Mouse (Mus musculus): ENCODE data around the gene Tsks.
A peak's percentile ranks its signal among the peaks of the same experiment; 100 is the strongest.

Tsks gene

GRCm38 (mm10) chr7:44951960-44952359 lies 9.0 kb downstream of the Tsks start:
- DNase-seq (ENCODE audit: low spot score in 2 of 2): no peak

GRCm38 (mm10) chr7:44952611-44953306 lies 9.8 kb downstream of the Tsks start:
- DNase-seq (ENCODE audit: low spot score in 2 of 2): peak; percentile 78 to 83

GRCm38 (mm10) chr7:44953561-44953960 lies 10.6 kb downstream of the Tsks start:
- DNase-seq (ENCODE audit: low spot score in 2 of 2): no peak

- no peak for DNase-seq (ENCODE audit: low spot score in 2 of 2)
Observed at GRCm38 (mm10) chr7:44954091-44954885, 11.3 kb downstream of the Tsks start.

- DNase-seq (ENCODE audit: low spot score in 2 of 2): no peak
Observed at GRCm38 (mm10) chr7:44955628-44956027, 12.6 kb downstream of the Tsks start.

GRCm38 (mm10) chr7:44956266-44956665 lies 13.3 kb downstream of the Tsks start:
- DNase-seq (ENCODE audit: low spot score in 2 of 2): no peak

GRCm38 (mm10) chr7:44957183-44957835 lies 14.3 kb downstream of the Tsks start:
- DNase-seq (ENCODE audit: low spot score in 2 of 2): no peak

GRCm38 (mm10) chr7:44958208-44958607 lies 15.2 kb downstream of the Tsks start:
- no peak for DNase-seq (ENCODE audit: low spot score in 2 of 2)

- DNase-seq (ENCODE audit: low spot score in 2 of 2): no peak
Observed at GRCm38 (mm10) chr7:44959281-44959680, 16.3 kb downstream of the Tsks start.

GRCm38 (mm10) chr7:44959874-44960511 lies 17.0 kb downstream of the Tsks start:
- DNase-seq (ENCODE audit: low spot score in 2 of 2): no peak

GRCm38 (mm10) chr7:44960512-44960910 lies 17.5 kb downstream of the Tsks start:
- no peak for DNase-seq (ENCODE audit: low spot score in 2 of 2)

- no peak for DNase-seq (ENCODE audit: low spot score in 2 of 2)
Observed at GRCm38 (mm10) chr7:44962337-44962736, 19.3 kb downstream of the Tsks start.

GRCm38 (mm10) chr7:44962831-44963230 lies 19.8 kb downstream of the Tsks start:
- DNase-seq (ENCODE audit: low spot score in 2 of 2): no peak

- DNase-seq (ENCODE audit: low spot score in 2 of 2): no peak
Observed at GRCm38 (mm10) chr7:44964990-44965389, 22.0 kb downstream of the Tsks start.

GRCm38 (mm10) chr7:44965975-44966374 lies 23.0 kb downstream of the Tsks start:
- DNase-seq (ENCODE audit: low spot score in 2 of 2): no peak

GRCm38 (mm10) chr7:44966638-44967037 lies 23.6 kb downstream of the Tsks start:
- no peak for DNase-seq (ENCODE audit: low spot score in 2 of 2)

GRCm38 (mm10) chr7:44970231-44970691 lies 27.3 kb downstream of the Tsks start:
- peak; percentile 80 to 82 for DNase-seq (ENCODE audit: low spot score in 2 of 2)

GRCm38 (mm10) chr7:44971142-44971541 lies 28.1 kb downstream of the Tsks start:
- DNase-seq (ENCODE audit: low spot score in 2 of 2): no peak

GRCm38 (mm10) chr7:44973415-44974130 lies 30.6 kb downstream of the Tsks start:
- no peak for DNase-seq (ENCODE audit: low spot score in 2 of 2)

GRCm38 (mm10) chr7:44974383-44975116 lies 31.5 kb downstream of the Tsks start, which contains the start of gene Cpt1c:
TSS of gene Cpt1c (minus strand) at chr7:44974851.
- DNase-seq (ENCODE audit: low spot score in 2 of 2): peak; percentile 86 to 90

- no peak for DNase-seq (ENCODE audit: low spot score in 2 of 2)
Observed at GRCm38 (mm10) chr7:44975117-44975419, 32.1 kb downstream of the Tsks start.
